ENCODE assay signal across 8 mouse cellular contexts in the genomic region with DNA sequence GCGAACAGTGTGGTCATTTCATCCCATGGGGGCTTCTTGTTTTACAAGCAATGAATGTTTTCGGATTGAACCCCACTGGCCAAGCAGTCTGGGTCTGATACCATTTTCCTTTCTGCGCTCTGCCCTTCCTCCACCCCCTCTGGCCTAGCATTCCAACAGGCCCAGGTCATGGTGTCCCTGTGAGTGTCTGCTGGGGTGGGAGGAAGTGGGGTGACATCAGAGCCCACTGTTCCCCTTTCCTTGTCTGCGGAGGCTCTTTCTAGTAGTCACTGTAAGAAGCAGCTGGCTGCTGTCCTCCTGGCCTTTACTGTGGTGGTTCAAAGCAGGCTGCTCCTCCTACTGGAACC. TPM values are rescaled to one million over a fixed set of nuclear protein-coding genes. Genes with fewer than 3 reads are reported as not detected.
A peak's percentile ranks its signal among the peaks of the same experiment; 100 is the strongest.
DNase-seq lines count a peak whose midpoint lies in the region; ATAC-seq and TF ChIP-seq lines count a peak whose summit lies in the region.

No protein-coding gene starts in this region.

- H3K9me3 ChIP-seq in forebrain, postnatal 0 days (ENCODE audit: low read length): no peaks in the 10 kb centered on the region
- H3K9me3 ChIP-seq in forebrain, embryonic 16.5 days (ENCODE audit: control insufficient read depth, low read length): no peaks in the 10 kb centered on the region
- H3K9me3 ChIP-seq in heart, postnatal 0 days (replicated peaks; ENCODE audit: control insufficient read depth, low read length): no peaks in the 10 kb centered on the region
- no peaks in the 10 kb centered on the region for H3K9me3 ChIP-seq in liver, embryonic 11.5 days (ENCODE audit: control insufficient read depth, low read length)
- no peaks in the 10 kb centered on the region for H3K9me3 ChIP-seq in stomach, embryonic 14.5 days (ENCODE audit: control insufficient read depth, low read depth, low read length)

- 70% methylated on average over 4 of the region's 4 CpGs for WGBS in forebrain, postnatal 0 days
- 71% methylated on average over 4 of the region's 4 CpGs for WGBS in forebrain, embryonic 16.5 days
- WGBS in heart, postnatal 0 days: 43% methylated on average over 4 of the region's 4 CpGs
- WGBS in liver, embryonic 11.5 days: 56% methylated on average over 4 of the region's 4 CpGs
- WGBS in stomach, embryonic 14.5 days: 61% methylated on average over 4 of the region's 4 CpGs

- ATAC-seq in forebrain, postnatal 0 days: no peak
- no peak for ATAC-seq in forebrain, embryonic 16.5 days
- peak; percentile 66 for ATAC-seq in heart, postnatal 0 days (ENCODE audit: insufficient read depth, low read depth)
- 0 out of 2 replicates have a peak, but pooled peaks have one; percentile 15 for ATAC-seq in liver, embryonic 11.5 days (replicated peaks; ENCODE audit: low FRiP score)
- 0 out of 2 replicates have a peak, but pooled peaks have one; percentile 43 for ATAC-seq in stomach, embryonic 14.5 days (ENCODE audit: insufficient number of reproducible peaks, insufficient read depth, low FRiP score, low read depth)
- no peak for ATAC-seq in cerebellum, adult (ENCODE audit: insufficient number of reproducible peaks, low FRiP score, low TSS enrichment)

- no peaks in the 10 kb centered on the region for H3K36me3 ChIP-seq in forebrain, postnatal 0 days (ENCODE audit: insufficient read depth)
- no peaks in the 10 kb centered on the region for H3K36me3 ChIP-seq in forebrain, embryonic 16.5 days (ENCODE audit: control insufficient read depth, insufficient read depth)
- no peaks in the 10 kb centered on the region for H3K36me3 ChIP-seq in heart, postnatal 0 days (replicated peaks; ENCODE audit: control insufficient read depth, insufficient read depth, low read length)
- H3K36me3 ChIP-seq in liver, embryonic 11.5 days (ENCODE audit: control insufficient read depth, insufficient read depth, low read length): no peaks in the 10 kb centered on the region
- no peaks in the 10 kb centered on the region for H3K36me3 ChIP-seq in stomach, embryonic 14.5 days (ENCODE audit: control insufficient read depth, insufficient read depth, low read length)

- TF ChIP-seq CTCF in forebrain, postnatal 0 days (IDR thresholded peaks at IDR 0.05; ENCODE audit: low read depth): no peak
- no peak for TF ChIP-seq CTCF in heart, postnatal 0 days (IDR thresholded peaks at IDR 0.05; ENCODE audit: low read depth)

- no peak overlapping the region for H3K4me2 ChIP-seq in forebrain, postnatal 0 days (ENCODE audit: low read depth)
- no peak overlapping the region for H3K4me2 ChIP-seq in forebrain, embryonic 16.5 days (ENCODE audit: low read length)
- H3K4me2 ChIP-seq in heart, postnatal 0 days (ENCODE audit: low read depth, low read length): 0 out of 2 replicates have a peak overlapping the region, but pooled peaks have one; percentile 3
- no peak overlapping the region for H3K4me2 ChIP-seq in liver, embryonic 11.5 days
- no peak overlapping the region for H3K4me2 ChIP-seq in stomach, embryonic 14.5 days (replicated peaks; ENCODE audit: low read depth, low read length)

- peaks cover 8% of the 10 kb centered on the region; the same call in 1 of the 2 replicates for H3K4me1 ChIP-seq in forebrain, postnatal 0 days (ENCODE audit: insufficient read depth)
- H3K4me1 ChIP-seq in forebrain, embryonic 16.5 days (replicated peaks; ENCODE audit: control insufficient read depth, insufficient read depth, low read length): peaks cover 13% of the 10 kb centered on the region
- peaks cover 23% of the 10 kb centered on the region for H3K4me1 ChIP-seq in heart, postnatal 0 days (ENCODE audit: control insufficient read depth, insufficient read depth)
- H3K4me1 ChIP-seq in liver, embryonic 11.5 days (replicated peaks; ENCODE audit: control insufficient read depth, insufficient read depth, low read length): peaks cover 39% of the 10 kb centered on the region
- peaks cover 45% of the 10 kb centered on the region for H3K4me1 ChIP-seq in stomach, embryonic 14.5 days (ENCODE audit: control insufficient read depth, insufficient read depth, low read length)

- H3K27ac ChIP-seq in forebrain, postnatal 0 days (ENCODE audit: low read depth, low read length): peak overlapping the region; percentile 40; the same call in 1 of the 2 replicates
- no peak overlapping the region for H3K27ac ChIP-seq in forebrain, embryonic 16.5 days (ENCODE audit: low read length)
- H3K27ac ChIP-seq in heart, postnatal 0 days (ENCODE audit: low read depth): peak overlapping the region; percentile 78
- no peak overlapping the region for H3K27ac ChIP-seq in liver, embryonic 11.5 days (ENCODE audit: low read depth, low read length)
- peak overlapping the region; percentile 44; the same call in 1 of the 2 replicates for H3K27ac ChIP-seq in stomach, embryonic 14.5 days (ENCODE audit: low read length)

- H3K27me3 ChIP-seq in forebrain, postnatal 0 days (ENCODE audit: insufficient read depth, low read length): no peaks in the 10 kb centered on the region; the same call in 1 of the 2 replicates
- no peaks in the 10 kb centered on the region for H3K27me3 ChIP-seq in forebrain, embryonic 16.5 days (replicated peaks; ENCODE audit: control insufficient read depth, insufficient read depth, low read length)
- H3K27me3 ChIP-seq in heart, postnatal 0 days (ENCODE audit: control insufficient read depth, insufficient read depth, low read length): peaks cover 19% of the 10 kb centered on the region
- H3K27me3 ChIP-seq in liver, embryonic 11.5 days (replicated peaks; ENCODE audit: control insufficient read depth, insufficient read depth, low read length): no peaks in the 10 kb centered on the region
- H3K27me3 ChIP-seq in stomach, embryonic 14.5 days (ENCODE audit: control insufficient read depth, insufficient read depth, low read length): no peaks in the 10 kb centered on the region

- no peak overlapping the region for H3K4me3 ChIP-seq in forebrain, postnatal 0 days (ENCODE audit: low read depth, low read length)
- H3K4me3 ChIP-seq in forebrain, embryonic 16.5 days (replicated peaks; ENCODE audit: low read length): no peak overlapping the region
- H3K4me3 ChIP-seq in heart, postnatal 0 days (ENCODE audit: low read depth, low read length): no peak overlapping the region
- H3K4me3 ChIP-seq in liver, embryonic 11.5 days (ENCODE audit: low read depth, low read length): no peak overlapping the region
- no peak overlapping the region for H3K4me3 ChIP-seq in stomach, embryonic 14.5 days (ENCODE audit: low read depth, low read length)

- no peak for DNase-seq in forebrain, postnatal 0 days
- DNase-seq in adrenal gland, adult (ENCODE audit: inconsistent age in 2 of 2, low spot score in 1 of 2): peak; percentile 84 to 91
- peak; percentile 62 for DNase-seq in heart, postnatal 0 days (ENCODE audit: low spot score)
- DNase-seq in liver, embryonic 11.5 days (ENCODE audit: low spot score): peak; percentile 32
- no peak for DNase-seq in urinary bladder, postnatal 25 days (ENCODE audit: low spot score)

- TF ChIP-seq EP300 in heart, postnatal 0 days (IDR thresholded peaks at IDR 0.05; ENCODE audit: low read depth): no peak

- no peak overlapping the region for H3K9ac ChIP-seq in forebrain, postnatal 0 days
- H3K9ac ChIP-seq in forebrain, embryonic 16.5 days (replicated peaks; ENCODE audit: low read depth, low read length): no peak overlapping the region
- no peak overlapping the region for H3K9ac ChIP-seq in heart, postnatal 0 days (replicated peaks; ENCODE audit: low read depth, low read length)
- H3K9ac ChIP-seq in liver, embryonic 11.5 days (ENCODE audit: low read depth, low read length): no peak overlapping the region
- no peak overlapping the region for H3K9ac ChIP-seq in stomach, embryonic 14.5 days (replicated peaks; ENCODE audit: low read depth, low read length)

RNA-seq across cellular contexts. Expression of a gene that starts 10.9 kb away (rescaled TPM):
- total RNA-seq in forebrain, postnatal 0 days (2014; rRNA removed): 12.2 and 16.4 TPM in 2 replicates
- 6.6 and 8.8 TPM in 2 replicates for polyA plus RNA-seq in forebrain, postnatal 0 days (2015; fragmentation: Nextera tagmentation; extraction: Ambion mirVana)
- polyA plus RNA-seq in forebrain, embryonic 16.5 days (2015; fragmentation: Nextera tagmentation; extraction: Ambion mirVana): 9.5 and 10.5 TPM in 2 replicates
- 15.4 and 18.2 TPM in 2 replicates for total RNA-seq in heart, postnatal 0 days (2014; rRNA removed; ENCODE audit: low replicate concordance)
- polyA plus RNA-seq in heart, postnatal 0 days (2015; fragmentation: Nextera tagmentation; extraction: Ambion mirVana): 2.0 and 2.1 TPM in 2 replicates
- 3.1 TPM in 2 replicates for polyA plus RNA-seq in liver, embryonic 11.5 days (2014; fragmentation: Nextera tagmentation; extraction: Ambion mirVana)
- polyA plus RNA-seq in stomach, embryonic 14.5 days (2014; fragmentation: Nextera tagmentation; extraction: Ambion mirVana): 10.2 and 11.2 TPM in 2 replicates

Comparison
In these comparisons a context has a peak if more than half of its experiments do, and no peak if none do; other contexts are left out.
1. H3K27ac ChIP-seq: peak in forebrain, postnatal 0 days (single experiment), heart, postnatal 0 days (single experiment) and stomach, embryonic 14.5 days (single experiment); none in forebrain, embryonic 16.5 days (single experiment) and liver, embryonic 11.5 days (single experiment).
2. ATAC-seq: peak in heart, postnatal 0 days (single experiment), liver, embryonic 11.5 days (single experiment) and stomach, embryonic 14.5 days (single experiment); none in forebrain, postnatal 0 days (single experiment), forebrain, embryonic 16.5 days (single experiment) and cerebellum, adult (single experiment).
3. DNase-seq: peak in adrenal gland, adult (2 of 2), heart, postnatal 0 days (single experiment) and liver, embryonic 11.5 days (single experiment); none in forebrain, postnatal 0 days (single experiment) and urinary bladder, postnatal 25 days (single experiment).